Mouse (Mus musculus): ENCODE results near the gene Cela1. TPM values are rescaled to one million over a fixed set of nuclear protein-coding genes. Genes with fewer than 3 reads are reported as not detected.

Gene Cela1
- polyA plus RNA-seq, 1 experiment from 2014 or later, result 22.6 TPM

- H3K79me2 ChIP-seq (ENCODE audit: inconsistent target), result no peaks in the 10 kb centered on the region
- no peak overlapping the region for H3K27ac ChIP-seq
- H3K4me3 ChIP-seq (ENCODE audit: inconsistent target), result no peak overlapping the region
- peaks cover 69% of the 10 kb centered on the region for H3K36me3 ChIP-seq (ENCODE audit: inconsistent target)
- 94% methylated on average over 8 of the region's 9 CpGs for WGBS (ENCODE audit: missing documents)
Measured at GRCm38 (mm10) chr15:100694406-100694805, 6.7 kb upstream of the Cela1 start.

- no peak overlapping the region for H3K4me3 ChIP-seq (ENCODE audit: inconsistent target)
- H3K27ac ChIP-seq, result no peak overlapping the region
- H3K36me3 ChIP-seq (ENCODE audit: inconsistent target), result peaks cover 48% of the 10 kb centered on the region
- H3K79me2 ChIP-seq (ENCODE audit: inconsistent target), result no peaks in the 10 kb centered on the region
- 94% methylated on average over 3 of the region's 3 CpGs for WGBS (ENCODE audit: missing documents)
Measured at GRCm38 (mm10) chr15:100691990-100692389, 4.3 kb upstream of the Cela1 start.

GRCm38 (mm10) chr15:100686989-100687388 is 732 bp downstream of the Cela1 start:
- WGBS (ENCODE audit: missing documents), result 0% methylated on average over 12 of the region's 12 CpGs
- H3K27ac ChIP-seq, result peak overlapping the region; percentile 89

GRCm38 (mm10) chr15:100686434-100686833 is 1.3 kb downstream of the Cela1 start:
- Histone ChIP-seq H3K36me3 (ENCODE audit: inconsistent target) (peaks cover 2% of the 10 kb centered on the region; the same call in 1 of the 2 replicates), H3K27ac (peak overlapping the region; percentile 89), H3K79me2 (ENCODE audit: inconsistent target) (no peaks in the 10 kb centered on the region), H3K4me3 (ENCODE audit: inconsistent target) (peak overlapping the region; percentile 11; the same call in 1 of the 2 replicates)
- 95% methylated on average over 6 of the region's 6 CpGs for WGBS (ENCODE audit: missing documents)

More at GRCm38 (mm10) chr15:100686989-100687388, 732 bp downstream of the Cela1 start:
- H3K79me2 ChIP-seq (ENCODE audit: inconsistent target), result no peaks in the 10 kb centered on the region
- peak overlapping the region; percentile 11; the same call in 1 of the 2 replicates for H3K4me3 ChIP-seq (ENCODE audit: inconsistent target)
- H3K36me3 ChIP-seq (ENCODE audit: inconsistent target), result peaks cover 8% of the 10 kb centered on the region; the same call in 1 of the 2 replicates

- H3K4me3 ChIP-seq (ENCODE audit: inconsistent target), result no peak overlapping the region
- H3K36me3 ChIP-seq (ENCODE audit: inconsistent target), result no peaks in the 10 kb centered on the region
- H3K27ac ChIP-seq, result no peak overlapping the region
- H3K79me2 ChIP-seq (ENCODE audit: inconsistent target), result no peaks in the 10 kb centered on the region
- WGBS (ENCODE audit: missing documents), result 92% methylated on average over 8 of the region's 8 CpGs
Measured at GRCm38 (mm10) chr15:100685849-100686248, 1.9 kb downstream of the Cela1 start.

GRCm38 (mm10) chr15:100685255-100685654 is 2.5 kb downstream of the Cela1 start:
- 77% methylated on average over 13 of the region's 13 CpGs for WGBS (ENCODE audit: missing documents)
- H3K79me2 ChIP-seq (ENCODE audit: inconsistent target), result no peaks in the 10 kb centered on the region
- no peaks in the 10 kb centered on the region for H3K36me3 ChIP-seq (ENCODE audit: inconsistent target)
- no peak overlapping the region for H3K4me3 ChIP-seq (ENCODE audit: inconsistent target)
- no peak overlapping the region for H3K27ac ChIP-seq

- no peak overlapping the region for H3K27ac ChIP-seq
- no peak overlapping the region for H3K4me3 ChIP-seq (ENCODE audit: inconsistent target)
- no peaks in the 10 kb centered on the region for H3K36me3 ChIP-seq (ENCODE audit: inconsistent target)
- H3K79me2 ChIP-seq (ENCODE audit: inconsistent target), result no peaks in the 10 kb centered on the region
- WGBS (ENCODE audit: missing documents), result 85% methylated on average over 10 of the region's 10 CpGs
Measured at GRCm38 (mm10) chr15:100684450-100684849, 3.3 kb downstream of the Cela1 start.

GRCm38 (mm10) chr15:100683041-100683440 is 4.7 kb downstream of the Cela1 start:
- Histone ChIP-seq H3K27ac (no peak overlapping the region), H3K36me3 (ENCODE audit: inconsistent target) (no peaks in the 10 kb centered on the region), H3K79me2 (ENCODE audit: inconsistent target) (no peaks in the 10 kb centered on the region), H3K4me3 (ENCODE audit: inconsistent target) (no peak overlapping the region)
- 50% methylated on average over 2 of the region's 2 CpGs for WGBS (ENCODE audit: missing documents)

- no peaks in the 10 kb centered on the region for H3K36me3 ChIP-seq (ENCODE audit: inconsistent target)
- WGBS (ENCODE audit: missing documents), result 74% methylated on average over 5 of the region's 7 CpGs
- H3K79me2 ChIP-seq (ENCODE audit: inconsistent target), result no peaks in the 10 kb centered on the region
Measured at GRCm38 (mm10) chr15:100681770-100682169, 6.0 kb downstream of the Cela1 start.

GRCm38 (mm10) chr15:100680381-100680780 is 7.3 kb downstream of the Cela1 start:
- Histone ChIP-seq H3K4me3 (ENCODE audit: inconsistent target) (no peak overlapping the region), H3K36me3 (ENCODE audit: inconsistent target) (no peaks in the 10 kb centered on the region), H3K79me2 (ENCODE audit: inconsistent target) (no peaks in the 10 kb centered on the region), H3K27ac (no peak overlapping the region)
- 55% methylated on average over 3 of the region's 3 CpGs for WGBS (ENCODE audit: missing documents)

More at GRCm38 (mm10) chr15:100681770-100682169, 6.0 kb downstream of the Cela1 start:
- Histone ChIP-seq H3K4me3 (ENCODE audit: inconsistent target) (no peak overlapping the region), H3K27ac (no peak overlapping the region)

- 35% methylated on average over 14 of the region's 14 CpGs for WGBS (ENCODE audit: missing documents)
- Histone ChIP-seq H3K4me3 (ENCODE audit: inconsistent target) (no peak overlapping the region), H3K27ac (peak overlapping the region; percentile 32), H3K36me3 (ENCODE audit: inconsistent target) (no peaks in the 10 kb centered on the region), H3K79me2 (ENCODE audit: inconsistent target) (no peaks in the 10 kb centered on the region)
Measured at GRCm38 (mm10) chr15:100679005-100679404, 8.7 kb downstream of the Cela1 start.

- H3K4me3 ChIP-seq (ENCODE audit: inconsistent target), result no peak overlapping the region
- no peaks in the 10 kb centered on the region for H3K36me3 ChIP-seq (ENCODE audit: inconsistent target)
- peak overlapping the region; percentile 32 for H3K27ac ChIP-seq
- no peaks in the 10 kb centered on the region for H3K79me2 ChIP-seq (ENCODE audit: inconsistent target)
- 29% methylated on average over 12 of the region's 12 CpGs for WGBS (ENCODE audit: missing documents)
Measured at GRCm38 (mm10) chr15:100678581-100678980, 9.1 kb downstream of the Cela1 start.

- Histone ChIP-seq H3K79me2 (ENCODE audit: inconsistent target) (no peaks in the 10 kb centered on the region), H3K4me3 (ENCODE audit: inconsistent target) (no peak overlapping the region), H3K36me3 (ENCODE audit: inconsistent target) (no peaks in the 10 kb centered on the region), H3K27ac (peak overlapping the region; percentile 32)
- WGBS (ENCODE audit: missing documents), result 22% methylated on average over 7 of the region's 8 CpGs
Measured at GRCm38 (mm10) chr15:100677675-100678074, 10.0 kb downstream of the Cela1 start.

- Histone ChIP-seq H3K4me3 (ENCODE audit: inconsistent target) (no peak overlapping the region), H3K79me2 (ENCODE audit: inconsistent target) (no peaks in the 10 kb centered on the region)
- WGBS (ENCODE audit: missing documents), result 57% methylated on average over 1 of the region's 1 CpGs
Measured at GRCm38 (mm10) chr15:100676521-100676920, 11.2 kb downstream of the Cela1 start.

GRCm38 (mm10) chr15:100675486-100675885 is 12.2 kb downstream of the Cela1 start:
- Histone ChIP-seq H3K27ac (peak overlapping the region; percentile 86; the same call in 1 of the 2 replicates), H3K79me2 (ENCODE audit: inconsistent target) (no peaks in the 10 kb centered on the region), H3K36me3 (ENCODE audit: inconsistent target) (no peaks in the 10 kb centered on the region), H3K4me3 (ENCODE audit: inconsistent target) (no peak overlapping the region)
- 65% methylated on average over 3 of the region's 3 CpGs for WGBS (ENCODE audit: missing documents)

More at GRCm38 (mm10) chr15:100676521-100676920, 11.2 kb downstream of the Cela1 start:
- Histone ChIP-seq H3K36me3 (ENCODE audit: inconsistent target) (no peaks in the 10 kb centered on the region), H3K27ac (no peak overlapping the region)

GRCm38 (mm10) chr15:100674566-100674965 is 13.2 kb downstream of the Cela1 start:
- H3K27ac ChIP-seq, result peak overlapping the region; percentile 86
- 57% methylated on average over 10 of the region's 10 CpGs for WGBS (ENCODE audit: missing documents)
- no peaks in the 10 kb centered on the region for H3K36me3 ChIP-seq (ENCODE audit: inconsistent target)
- H3K79me2 ChIP-seq (ENCODE audit: inconsistent target), result peaks cover 3% of the 10 kb centered on the region; the same call in 1 of the 2 replicates
- no peak overlapping the region for H3K4me3 ChIP-seq (ENCODE audit: inconsistent target)

Measured in macrophage (primary cell).